Mouse (Mus musculus): Measurements from ENCODE around the gene Ntmt1.

DNA sequence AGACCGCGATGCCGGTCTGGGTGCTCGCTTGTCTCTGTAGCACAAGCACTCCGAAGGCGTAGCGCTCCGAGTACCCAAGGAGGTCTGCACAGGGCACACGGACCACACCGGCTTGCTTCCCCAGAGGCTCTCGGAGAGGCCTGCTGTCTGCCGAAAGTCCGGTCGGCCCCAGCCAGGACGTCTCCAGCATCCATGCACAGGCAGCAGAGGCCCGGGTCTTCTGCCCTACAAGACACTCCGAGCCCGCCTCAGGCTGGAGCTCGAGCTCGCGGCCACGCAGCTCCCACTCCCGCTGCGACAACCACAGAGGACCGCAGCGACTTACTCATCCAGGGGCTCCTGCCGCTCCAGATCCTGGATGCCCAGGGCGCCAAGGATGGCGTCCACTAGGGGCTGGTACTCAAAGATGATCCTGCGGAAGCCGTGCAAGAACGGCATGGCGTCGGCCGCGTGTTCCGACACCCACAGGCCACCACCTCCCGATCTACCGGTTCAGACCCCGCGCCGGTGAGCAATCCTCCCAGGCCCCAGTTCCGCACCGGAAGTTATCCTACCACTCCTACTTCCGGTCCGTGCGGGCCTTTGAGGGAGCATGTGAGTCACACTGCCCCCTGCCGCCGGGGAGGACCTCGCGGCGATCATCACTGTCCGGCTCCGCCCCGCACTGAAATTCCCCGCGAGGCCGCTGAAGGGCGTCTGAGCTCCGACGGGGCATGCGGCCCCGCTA is 20.3 kb downstream of the Ntmt1 start:
- TF ChIP-seq POLR2A (IDR thresholded peaks at IDR 0.05; ENCODE audit: insufficient read length, low read depth), result peak; percentile 77
- TF ChIP-seq E2F4 (IDR thresholded peaks at IDR 0.05; ENCODE audit: insufficient read depth), result peak; percentile 36
